Mouse (Mus musculus): ENCODE measurements around the gene Ddah2.
"Not testable (repeated sequence)": the region's sequence is repeated elsewhere in the genome, so short reads cannot be mapped to it uniquely, and the experiment has no call there.

The Ddah2 gene

GRCm38 (mm10) chr17:35027277-35028068 lies 31.4 kb upstream of the Ddah2 start, which contains the start of gene Sapcd1:
TSS of gene Sapcd1 (minus strand) at chr17:35028016.
- ATAC-seq (ENCODE audit: low TSS enrichment) = peak; percentile 62; the same call in 1 of the 2 replicates

- ATAC-seq (ENCODE audit: low TSS enrichment) = no peak
Observed at GRCm38 (mm10) chr17:35028315-35028714, 30.5 kb upstream of the Ddah2 start.

- ATAC-seq (ENCODE audit: low TSS enrichment) = no peak
Observed at GRCm38 (mm10) chr17:35029691-35030532, 28.9 kb upstream of the Ddah2 start.

- no peak for ATAC-seq (ENCODE audit: low TSS enrichment)
Observed at GRCm38 (mm10) chr17:35031272-35031671, 27.6 kb upstream of the Ddah2 start.

- no peak for ATAC-seq (ENCODE audit: low TSS enrichment)
Observed at GRCm38 (mm10) chr17:35031880-35032279, 27.0 kb upstream of the Ddah2 start.

GRCm38 (mm10) chr17:35032323-35032870 lies 26.4 kb upstream of the Ddah2 start:
- ATAC-seq (ENCODE audit: low TSS enrichment) = no peak

GRCm38 (mm10) chr17:35033703-35034102 lies 25.1 kb upstream of the Ddah2 start:
- ATAC-seq (ENCODE audit: low TSS enrichment) = not testable (repeated sequence)

- no peak for ATAC-seq (ENCODE audit: low TSS enrichment)
Observed at GRCm38 (mm10) chr17:35034896-35035295, 23.9 kb upstream of the Ddah2 start.

GRCm38 (mm10) chr17:35039121-35039873 lies 19.5 kb upstream of the Ddah2 start:
- ATAC-seq (ENCODE audit: low TSS enrichment) = peak; percentile 85; the same call in 1 of the 2 replicates

GRCm38 (mm10) chr17:35043794-35044193 lies 15.0 kb upstream of the Ddah2 start:
- ATAC-seq (ENCODE audit: low TSS enrichment) = no peak

GRCm38 (mm10) chr17:35044904-35045806 lies 13.7 kb upstream of the Ddah2 start:
- ATAC-seq (ENCODE audit: low TSS enrichment) = no peak

- ATAC-seq (ENCODE audit: low TSS enrichment) = no peak
Observed at GRCm38 (mm10) chr17:35045807-35046680, 12.8 kb upstream of the Ddah2 start.

GRCm38 (mm10) chr17:35046681-35047455 lies 12.0 kb upstream of the Ddah2 start, which contains the start of gene Msh5:
TSS of gene Msh5 (minus strand) at chr17:35046745.
- peak; percentile 97 for ATAC-seq (ENCODE audit: low TSS enrichment)

GRCm38 (mm10) chr17:35047688-35048087 lies 11.1 kb upstream of the Ddah2 start:
- no peak for ATAC-seq (ENCODE audit: low TSS enrichment)

- no peak for ATAC-seq (ENCODE audit: low TSS enrichment)
Observed at GRCm38 (mm10) chr17:35048149-35048931, 10.5 kb upstream of the Ddah2 start.

GRCm38 (mm10) chr17:35048932-35049440 lies 9.8 kb upstream of the Ddah2 start:
- ATAC-seq (ENCODE audit: low TSS enrichment) = no peak

GRCm38 (mm10) chr17:35049561-35050016 lies 9.2 kb upstream of the Ddah2 start, which contains the start of gene Clic1:
TSS of gene Clic1 (plus strand) at chr17:35049966.
- ATAC-seq (ENCODE audit: low TSS enrichment) = no peak
